Mouse (Mus musculus) left cerebral cortex, adult 2 months (tissue): ENCODE measurements around the gene Depdc7. TPM values are rescaled to one million over a fixed set of nuclear protein-coding genes. Genes with fewer than 3 reads are reported as not detected.

Source experiments
- DNase-seq, 2 experiments: peaks; one replicate each; pipeline ENCODE4 v3.0.0; 2021 to 2022; ENCODE audit warnings: low spot score in 2 of 2, mixed read lengths in 1 of 2; ENCODE audit errors: extremely low spot score in 1 of 2
- H3K27ac ChIP-seq: fragments of 200-600 bp; 2 replicates; pipeline ENCODE4 v1.8.1; 2022
- H3K4me3 ChIP-seq: fragments of 200-600 bp; 2 replicates; pipeline ENCODE4 v1.8.1; 2022
- CTCF ChIP-seq: fragments of 200-600 bp; IDR thresholded peaks from 2 replicates; pipeline ENCODE4 v1.8.1; 2022; ENCODE audit warnings: antibody characterized with exemption, mild to moderate bottlenecking, moderate library complexity
- intact Hi-C: fragments of 180-260 bp; cut with DNase I; formaldehyde crosslinking; loops from one replicate; pipeline ENCODE4 v1.15.1; 2025
- long read RNA-seq, 2 experiments: library from polyadenylated mRNA; stranded (forward); transcript quantifications; one replicate each; pipeline ENCODE4 v2.0.0; 2021; ENCODE audit warnings: borderline mapping rate in 2 of 2
- total RNA-seq, 2 experiments: library from RNA; stranded (reverse); gene quantifications; 2 replicates each; pipeline ENCODE4 v1.2.3; 2021

The Depdc7 gene
- 1 to 10 TPM in 1 of 2 experiments, under 1 TPM in 1; 0.63 to 1.4 TPM for total RNA-seq
- long read RNA-seq, experiment 1, partial matches to known transcripts: 0 of 1 reads
- long read RNA-seq, experiment 1, other reads (novel, unspliced or antisense): 0 of 1 reads
- long read RNA-seq, experiment 2, partial matches to known transcripts: 0 of 2 reads
- long read RNA-seq, experiment 2, other reads (novel, unspliced or antisense): 0 of 2 reads

DNA sequence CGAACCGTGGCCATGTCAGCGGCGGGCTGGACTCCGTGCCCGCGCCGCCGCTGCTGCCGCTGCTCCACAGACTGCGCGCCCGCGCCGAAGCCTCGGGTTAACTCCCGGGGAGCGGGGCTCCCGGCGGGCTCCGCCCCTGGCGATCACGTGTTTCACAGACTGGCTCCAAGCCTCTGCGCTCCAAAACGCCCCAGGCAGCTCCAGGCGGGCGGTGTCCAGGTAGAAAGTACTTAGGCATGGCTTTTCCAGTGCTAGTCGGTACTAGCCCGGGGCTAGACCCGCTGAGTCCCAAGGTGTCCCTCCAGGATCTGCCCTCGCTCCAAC lies at the start of gene Depdc7:
TSS of gene Depdc7 (minus strand) at position 138 of the 324 bp plus-strand sequence.
- Histone ChIP-seq H3K4me3 (peak within 1 kb of the TSS; percentile 73), H3K27ac (no peak within 1 kb of the TSS)
- intact Hi-C loops: loop anchor here (2.0 to 5.0 kb wide), 2 partner anchors 30 to 55 kb away; partner anchors contain the start of gene Tcp11l1
- no peak for TF ChIP-seq CTCF
- DNase-seq: peak; percentile 86

DNA sequence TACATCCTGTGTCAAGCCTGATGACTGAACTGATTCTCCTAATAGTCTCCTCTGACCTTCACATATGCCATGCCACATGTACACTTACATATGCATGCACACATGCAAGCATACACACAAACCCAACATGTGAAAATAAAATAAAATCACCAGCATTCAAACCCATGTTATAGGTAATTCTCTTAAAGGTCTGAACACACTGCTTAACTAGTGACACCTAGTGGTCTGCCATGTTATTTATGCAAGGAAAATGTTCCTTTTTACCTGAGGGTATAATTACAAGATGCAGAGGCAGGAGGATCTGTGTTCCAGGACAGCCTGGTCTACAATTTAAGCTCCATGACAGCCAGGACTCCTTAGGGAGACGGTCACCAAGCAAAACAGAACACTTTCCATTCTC lies 32.1 kb upstream of the Depdc7 start:
- Histone ChIP-seq H3K27ac (no peak overlapping the region), H3K4me3 (no peak overlapping the region)
- intact Hi-C loops: loop anchor here (2.0 kb wide), 1 partner anchor 90 kb away; no protein-coding TSS in a partner anchor
- peak; percentile 76 for TF ChIP-seq CTCF
- no peak for DNase-seq

DNA sequence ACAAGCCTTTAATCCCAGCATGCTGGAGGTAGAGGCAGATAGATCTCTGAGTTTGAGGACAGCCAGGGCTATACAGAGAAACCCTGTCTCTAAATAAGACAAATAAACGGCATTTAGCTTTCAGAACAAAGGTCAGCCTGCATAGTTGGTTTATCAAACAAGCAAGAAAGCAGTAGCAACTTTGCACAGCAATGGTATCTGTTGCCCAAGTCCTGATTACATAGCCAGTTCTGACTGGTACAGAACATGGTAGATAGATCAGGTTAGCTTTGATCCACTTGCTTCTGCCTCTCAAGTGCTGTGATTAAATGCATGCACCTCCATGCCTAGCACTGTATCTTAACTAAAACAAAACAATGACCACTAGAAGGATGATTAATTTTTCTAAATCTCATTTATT lies 26.0 kb upstream of the Depdc7 start:
- Histone ChIP-seq H3K4me3 (no peak overlapping the region), H3K27ac (no peak overlapping the region)
- no peak for TF ChIP-seq CTCF
- intact Hi-C loops: no loop called here
- no peak for DNase-seq

DNA sequence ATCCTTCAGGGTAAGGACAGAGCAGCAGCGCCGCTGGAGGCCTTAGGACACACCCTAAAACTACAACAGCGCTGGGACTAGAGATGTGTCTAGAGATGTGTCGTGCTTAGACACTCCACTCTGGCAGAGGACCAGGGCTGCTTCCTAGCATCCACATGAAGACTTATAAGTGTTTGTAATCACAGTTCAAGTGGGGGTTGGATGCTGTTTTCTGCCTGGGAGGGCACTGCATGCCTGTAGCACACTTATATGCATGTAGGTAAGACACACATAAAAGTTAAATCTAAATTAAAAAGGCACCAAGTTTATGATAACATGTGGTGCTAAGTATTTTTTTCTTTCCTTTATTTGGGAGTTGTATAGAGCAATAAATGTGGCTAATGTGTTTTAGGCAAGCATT lies 21.3 kb upstream of the Depdc7 start:
- Histone ChIP-seq H3K4me3 (no peak overlapping the region), H3K27ac (no peak overlapping the region)
- intact Hi-C loops: no loop called here
- no peak for DNase-seq
- TF ChIP-seq CTCF: no peak

DNA sequence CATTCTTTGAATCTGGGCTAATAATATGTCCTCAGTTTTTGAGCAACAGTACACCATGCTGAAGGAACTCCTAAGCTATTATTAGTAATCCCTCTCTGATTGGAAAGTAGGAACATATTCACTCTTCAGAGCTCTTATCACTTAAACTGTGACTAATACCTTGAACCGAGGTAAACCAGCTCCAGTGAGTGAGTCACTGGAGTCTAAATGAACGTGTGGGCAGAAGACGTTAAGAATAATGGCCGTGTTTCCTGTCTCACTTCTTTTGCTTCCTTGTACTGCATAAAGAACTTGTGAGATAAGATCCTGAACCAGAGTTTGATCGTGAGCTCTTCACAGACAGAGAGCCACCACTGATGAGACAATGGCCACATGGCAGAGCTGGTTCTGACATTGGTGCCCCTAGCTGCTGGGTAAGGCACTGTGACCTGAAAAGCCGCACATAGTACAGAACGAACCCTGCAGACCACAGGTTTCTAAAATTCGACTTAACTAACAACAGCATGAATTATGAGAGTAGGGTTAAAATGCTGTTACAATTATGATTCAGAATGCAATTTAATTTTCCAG lies 20.5 kb upstream of the Depdc7 start:
- no peak for TF ChIP-seq CTCF
- no peak overlapping the region for H3K4me3 ChIP-seq
- no peak overlapping the region for H3K27ac ChIP-seq
- intact Hi-C loops: no loop called here
- no peak for DNase-seq

DNA sequence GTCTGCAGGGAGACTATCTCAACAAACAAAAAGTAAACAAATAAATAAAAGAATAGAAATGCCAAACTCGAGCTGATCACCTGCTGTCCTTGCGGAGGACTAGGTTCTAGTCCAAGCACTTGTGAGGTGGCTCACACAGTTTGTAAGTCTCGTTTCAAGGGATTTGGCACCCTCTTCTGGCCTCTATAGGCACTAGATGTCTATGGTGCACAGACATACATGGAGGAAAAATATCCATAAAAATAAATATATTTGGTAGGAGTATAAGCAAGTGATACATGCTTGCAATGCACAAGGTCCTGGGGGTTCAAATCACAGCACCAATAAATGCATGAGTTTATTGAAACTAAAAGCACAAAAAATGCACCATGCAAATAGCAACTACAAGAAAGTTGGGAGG lies 7.9 kb upstream of the Depdc7 start:
- peak; percentile 52 for TF ChIP-seq CTCF
- no peak for DNase-seq
- intact Hi-C loops: no loop called here
- H3K27ac ChIP-seq: no peak overlapping the region
- no peak overlapping the region for H3K4me3 ChIP-seq

DNA sequence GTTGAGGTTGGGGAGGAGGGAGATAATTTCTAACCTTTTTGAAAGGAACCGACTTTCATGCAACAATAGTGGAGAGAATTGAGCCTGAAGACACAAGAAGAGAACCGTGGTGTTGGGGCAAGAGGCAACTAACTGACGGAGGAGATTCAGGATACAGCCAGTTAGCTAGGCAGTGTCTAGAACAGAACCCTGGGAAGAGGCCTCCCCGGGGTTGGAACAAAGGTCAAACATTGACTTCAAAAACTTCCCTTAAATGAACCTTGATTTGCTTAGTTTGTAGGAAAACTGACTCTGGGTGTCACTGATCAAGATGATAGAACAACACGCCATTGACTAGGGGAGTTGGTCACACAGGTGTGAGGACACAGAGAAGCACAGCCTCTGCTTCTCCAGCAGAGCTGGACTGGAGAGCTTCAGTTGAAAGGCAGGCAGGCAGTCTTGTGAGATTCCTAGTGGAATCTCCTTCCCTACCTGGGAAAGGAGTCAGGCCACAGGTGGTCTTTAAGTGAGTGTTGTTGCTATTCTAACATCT lies 6.0 kb upstream of the Depdc7 start:
- no peak for TF ChIP-seq CTCF
- DNase-seq: no peak
- Histone ChIP-seq H3K4me3 (no peak overlapping the region), H3K27ac (no peak overlapping the region)
- intact Hi-C loops: no loop called here

DNA sequence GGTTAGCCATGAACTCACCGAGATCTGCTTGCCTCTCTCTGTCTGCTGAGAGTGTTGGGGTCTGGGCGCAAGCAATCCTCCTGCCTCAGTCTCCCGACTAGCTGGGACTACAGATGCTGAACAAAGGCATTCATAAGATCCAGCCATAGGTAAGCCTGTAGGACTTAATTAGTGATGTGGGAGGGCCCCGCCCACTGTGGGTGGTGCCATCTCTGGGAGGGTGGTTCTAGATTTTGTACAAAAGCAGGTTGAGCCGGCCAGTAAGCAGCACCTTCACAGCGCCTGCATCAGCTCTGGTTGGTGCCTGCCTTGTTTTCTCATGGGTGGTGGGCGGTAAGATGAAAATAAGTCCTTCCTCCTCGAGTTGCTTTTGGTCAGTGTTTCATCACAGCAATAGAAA lies 3.6 kb upstream of the Depdc7 start:
- intact Hi-C loops: no loop called here
- DNase-seq: no peak
- Histone ChIP-seq H3K27ac (no peak overlapping the region), H3K4me3 (no peak overlapping the region)
- TF ChIP-seq CTCF: no peak

DNA sequence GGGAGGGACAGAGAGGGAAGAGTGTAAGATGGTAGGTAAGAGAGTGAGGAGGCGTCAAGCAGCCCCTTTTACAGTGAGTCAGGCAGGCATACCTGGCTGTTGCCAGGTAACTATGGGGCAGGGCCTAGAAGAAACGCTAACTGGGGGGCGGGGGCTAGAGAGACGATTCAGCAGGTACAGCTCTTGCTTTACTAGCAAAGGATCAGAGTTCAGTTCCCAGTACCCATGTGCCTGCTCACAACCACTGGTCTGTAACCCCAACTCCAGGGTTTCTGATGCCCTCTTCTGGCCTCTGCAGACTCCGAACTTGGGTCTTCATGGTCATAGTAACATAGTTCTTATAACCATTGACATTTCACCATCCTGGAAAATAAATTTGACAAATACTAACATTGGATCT lies 1.3 kb upstream of the Depdc7 start:
- Histone ChIP-seq H3K4me3 (no peak overlapping the region), H3K27ac (no peak overlapping the region)
- DNase-seq: no peak
- intact Hi-C loops: loop anchor here (2.0 to 5.0 kb wide), 2 partner anchors 31 to 57 kb away; partner anchors contain the start of gene Tcp11l1
- TF ChIP-seq CTCF: no peak

DNA sequence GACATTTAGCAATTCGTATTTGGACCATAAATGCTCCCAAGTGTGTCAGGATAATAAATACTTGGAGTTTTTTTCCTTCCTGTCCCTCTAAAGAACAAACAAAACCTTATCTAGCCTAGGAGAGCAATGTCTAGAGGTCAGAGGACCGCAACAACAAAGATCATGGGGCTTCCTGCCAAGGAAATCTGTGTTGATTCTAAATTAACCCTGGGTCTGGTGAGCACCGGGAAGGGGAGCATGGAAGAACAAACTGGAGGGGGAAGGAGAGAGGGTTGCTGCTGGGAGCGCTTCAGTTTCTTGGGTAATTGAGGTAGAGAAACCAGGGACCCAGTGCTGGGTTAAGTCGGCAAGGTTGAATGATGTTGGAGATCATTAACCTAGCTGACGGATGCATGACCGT lies 482 bp upstream of the Depdc7 start:
- TF ChIP-seq CTCF: no peak
- DNase-seq: no peak
- intact Hi-C loops: loop anchor here (2.0 to 5.0 kb wide), 2 partner anchors 30 to 56 kb away; partner anchors contain the start of gene Tcp11l1

DNA sequence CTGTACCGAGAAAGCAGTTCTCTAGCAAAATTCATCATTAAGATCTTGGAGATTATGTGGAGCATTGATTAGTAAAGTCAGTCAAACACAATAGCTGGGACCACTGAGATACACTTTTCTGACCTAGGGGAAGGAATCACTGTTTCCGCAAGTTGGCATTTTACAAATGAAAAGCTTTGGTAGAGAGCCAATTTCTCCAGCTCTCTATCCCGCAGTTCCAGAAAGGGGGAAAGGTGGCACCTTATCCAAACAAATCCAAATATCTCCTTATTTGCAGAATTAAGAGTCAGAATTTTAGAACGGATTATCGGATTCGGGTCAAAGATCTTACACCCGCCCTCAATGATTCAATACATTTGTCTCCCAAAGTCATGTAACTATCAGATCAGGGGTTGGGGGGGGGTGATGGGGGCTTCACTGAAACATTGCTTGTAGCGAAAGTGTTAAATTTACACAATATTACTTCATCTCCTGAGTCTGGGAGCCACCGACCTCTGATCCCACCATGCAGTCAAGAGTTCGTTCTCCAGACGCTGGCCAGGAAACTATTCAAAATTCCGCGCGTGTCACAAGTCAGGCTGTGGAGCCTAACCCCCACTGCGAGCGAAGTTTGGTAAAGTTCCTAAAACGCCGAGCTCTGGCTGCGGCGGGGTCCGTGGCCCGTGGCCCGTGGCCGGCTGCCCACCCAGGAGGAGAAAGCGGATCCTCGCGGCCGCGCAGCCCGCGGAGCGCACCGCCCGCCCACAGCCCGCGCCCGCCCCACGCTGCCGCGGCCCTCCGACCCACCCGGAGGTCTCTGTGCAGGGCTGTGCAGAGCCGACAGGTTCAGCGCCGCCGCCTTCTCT lies 560 bp downstream of the Depdc7 start:
- intact Hi-C loops: loop anchor here (2.0 to 5.0 kb wide), 2 partner anchors 29 to 55 kb away; partner anchors contain the start of gene Tcp11l1
- no peak for TF ChIP-seq CTCF
- H3K4me3 ChIP-seq: peak overlapping the region; percentile 73
- H3K27ac ChIP-seq: no peak overlapping the region
- no peak for DNase-seq

More for the DNA sequence above, 482 bp upstream of the Depdc7 start:
- H3K27ac ChIP-seq: no peak overlapping the region
- peak overlapping the region; percentile 73 for H3K4me3 ChIP-seq
